8 mouse cellular contexts compared by ENCODE assay signal in genomic region chr8:4800524-4801122, GRCm38 (mm10). TPM values are rescaled to one million over a fixed set of nuclear protein-coding genes. Genes with fewer than 3 reads are reported as not detected.
DNase-seq lines count a peak whose midpoint lies in the region; ATAC-seq and TF ChIP-seq lines count a peak whose summit lies in the region.
"Had no signal": no experiment of that assay in that cellular context is flagged by ENCODE, and none has a peak within 500 bp of the region (broad histone marks: within the 10 kb centered on the region; RNA-seq: fewer than 3 reads in every experiment).

No protein-coding gene starts in this region.

- H3K27ac ChIP-seq in liver, embryonic 11.5 days (ENCODE audit: low read depth, low read length), result no peak overlapping the region
- H3K27ac ChIP-seq in embryonic facial prominence, embryonic 11.5 days (replicated peaks; ENCODE audit: low read depth, low read length), result no peak overlapping the region
- no peak overlapping the region for H3K27ac ChIP-seq in kidney, embryonic 14.5 days (ENCODE audit: low read depth, low read length)
- H3K27ac ChIP-seq in lung, postnatal 0 days (ENCODE audit: low read length), result no peak overlapping the region

- DNase-seq in liver (peak; percentile 36), R1 (ENCODE audit: low read depth, low spot score) (peak; percentile 83)
- DNase-seq in liver, embryonic 11.5 days (ENCODE audit: low spot score), result no peak
- DNase-seq in embryonic facial prominence, embryonic 11.5 days (ENCODE audit: low spot score), result peak; percentile 68
- DNase-seq in lung, postnatal 0 days (ENCODE audit: low spot score), result peak; percentile 7
- DNase-seq in right cerebral cortex, adult 2 months (ENCODE audit: low spot score in 2 of 2), result peak; percentile 28 to 29

- no peak overlapping the region for H3K4me3 ChIP-seq in liver, embryonic 11.5 days (ENCODE audit: low read depth, low read length)
- H3K4me3 ChIP-seq in embryonic facial prominence, embryonic 11.5 days (ENCODE audit: low read depth, low read length), result no peak overlapping the region
- no peak overlapping the region for H3K4me3 ChIP-seq in kidney, embryonic 14.5 days (ENCODE audit: low read length)
- no peak overlapping the region for H3K4me3 ChIP-seq in lung, postnatal 0 days (ENCODE audit: low read depth, low read length)
- H3K4me3 ChIP-seq: myocyte had no signal

- no peak; the same call in 1 of the 2 replicates for ATAC-seq in liver, embryonic 11.5 days (replicated peaks; ENCODE audit: low FRiP score)
- ATAC-seq in embryonic facial prominence, embryonic 11.5 days (replicated peaks; ENCODE audit: insufficient number of reproducible peaks, low FRiP score, low TSS enrichment, low read depth), result no peak
- 0 out of 2 replicates have a peak, but pooled peaks have one; percentile 57 for ATAC-seq in kidney, embryonic 14.5 days (ENCODE audit: low FRiP score, low TSS enrichment)
- no peak for ATAC-seq in lung, postnatal 0 days

- TF ChIP-seq CTCF in lung, postnatal 0 days (IDR thresholded peaks at IDR 0.05), result peak; percentile 57

- no peaks in the 10 kb centered on the region for H3K36me3 ChIP-seq in liver, embryonic 11.5 days (ENCODE audit: control insufficient read depth, insufficient read depth, low read length)
- no peaks in the 10 kb centered on the region for H3K36me3 ChIP-seq in embryonic facial prominence, embryonic 11.5 days (replicated peaks; ENCODE audit: control insufficient read depth, insufficient read depth, low read depth, low read length)
- H3K36me3 ChIP-seq in kidney, embryonic 14.5 days (ENCODE audit: control insufficient read depth, insufficient read depth, low read length), result no peaks in the 10 kb centered on the region
- no peaks in the 10 kb centered on the region for H3K36me3 ChIP-seq in lung, postnatal 0 days (ENCODE audit: insufficient read depth, low read length)

- no peak for TF ChIP-seq EP300 in lung, postnatal 0 days (IDR thresholded peaks at IDR 0.05)

- H3K27me3 ChIP-seq in liver, embryonic 11.5 days (replicated peaks; ENCODE audit: control insufficient read depth, insufficient read depth, low read length), result no peaks in the 10 kb centered on the region
- H3K27me3 ChIP-seq in embryonic facial prominence, embryonic 11.5 days (ENCODE audit: control insufficient read depth, insufficient read depth, low read length), result no peaks in the 10 kb centered on the region
- no peaks in the 10 kb centered on the region for H3K27me3 ChIP-seq in kidney, embryonic 14.5 days (ENCODE audit: control insufficient read depth, insufficient read depth, low read length)
- H3K27me3 ChIP-seq in lung, postnatal 0 days (replicated peaks; ENCODE audit: insufficient read depth, low read length), result no peaks in the 10 kb centered on the region

- H3K9ac ChIP-seq in liver, embryonic 11.5 days (ENCODE audit: low read depth, low read length), result no peak overlapping the region
- no peak overlapping the region for H3K9ac ChIP-seq in embryonic facial prominence, embryonic 11.5 days (replicated peaks; ENCODE audit: low read length)
- no peak overlapping the region for H3K9ac ChIP-seq in kidney, embryonic 14.5 days (ENCODE audit: low read depth, low read length)
- H3K9ac ChIP-seq in lung, postnatal 0 days (replicated peaks; ENCODE audit: low read depth), result no peak overlapping the region

- H3K4me2 ChIP-seq in liver, embryonic 11.5 days, result no peak overlapping the region
- H3K4me2 ChIP-seq in embryonic facial prominence, embryonic 11.5 days (ENCODE audit: low read depth, low read length), result no peak overlapping the region
- no peak overlapping the region for H3K4me2 ChIP-seq in kidney, embryonic 14.5 days (replicated peaks; ENCODE audit: low read depth, low read length)
- H3K4me2 ChIP-seq in lung, postnatal 0 days (replicated peaks; ENCODE audit: low read depth, low read length), result no peak overlapping the region

- no peaks in the 10 kb centered on the region for H3K4me1 ChIP-seq in liver, embryonic 11.5 days (replicated peaks; ENCODE audit: control insufficient read depth, insufficient read depth, low read length)
- no peaks in the 10 kb centered on the region for H3K4me1 ChIP-seq in embryonic facial prominence, embryonic 11.5 days (ENCODE audit: control insufficient read depth, insufficient read depth, low read length)
- H3K4me1 ChIP-seq in kidney, embryonic 14.5 days (ENCODE audit: control insufficient read depth, insufficient read depth, low read length), result no peaks in the 10 kb centered on the region
- H3K4me1 ChIP-seq in lung, postnatal 0 days (ENCODE audit: insufficient read depth, low read depth, low read length), result no peaks in the 10 kb centered on the region

- WGBS in liver, embryonic 11.5 days, result 52% methylated on average over 19 of the region's 19 CpGs
- WGBS in embryonic facial prominence, embryonic 11.5 days, result 60% methylated on average over 19 of the region's 19 CpGs
- WGBS in kidney, embryonic 14.5 days, result 56% methylated on average over 19 of the region's 19 CpGs
- 59% methylated on average over 18 of the region's 19 CpGs for WGBS in lung, postnatal 0 days

- no peaks in the 10 kb centered on the region for H3K9me3 ChIP-seq in liver, embryonic 11.5 days (ENCODE audit: control insufficient read depth, low read length)
- H3K9me3 ChIP-seq in embryonic facial prominence, embryonic 11.5 days (replicated peaks; ENCODE audit: control insufficient read depth, low read length), result no peaks in the 10 kb centered on the region
- no peaks in the 10 kb centered on the region for H3K9me3 ChIP-seq in kidney, embryonic 14.5 days (ENCODE audit: control insufficient read depth, low read length)
- no peaks in the 10 kb centered on the region for H3K9me3 ChIP-seq in lung, postnatal 0 days (ENCODE audit: low read length)

RNA-seq across cellular contexts. Expression of gene Shcbp1, which starts 21.3 kb away (rescaled TPM):
- polyA plus RNA-seq in liver, embryonic 11.5 days (2014; fragmentation: Nextera tagmentation; extraction: Ambion mirVana), result 65.9 and 85.2 TPM in 2 replicates
- 103 and 119 TPM in 2 replicates for polyA plus RNA-seq in embryonic facial prominence, embryonic 11.5 days (2014; fragmentation: Nextera tagmentation; extraction: Ambion mirVana)
- polyA plus RNA-seq in kidney, embryonic 14.5 days (2014; fragmentation: Nextera tagmentation; extraction: Ambion mirVana), result 82.6 and 88.3 TPM in 2 replicates
- 3.0 and 4.7 TPM in 2 replicates for polyA plus RNA-seq in lung, postnatal 0 days (2015; fragmentation: Nextera tagmentation; extraction: Ambion mirVana)

Comparison
In these comparisons a context has a peak if more than half of its experiments do, and no peak if none do; other contexts are left out.
1. RNA of gene Shcbp1, which starts 21.3 kb away (polyA plus RNA-seq): 103 to 119 TPM in embryonic facial prominence, embryonic 11.5 days, 82.6 to 88.3 TPM in kidney, embryonic 14.5 days and 65.9 to 85.2 TPM in liver, embryonic 11.5 days; 3.0 to 4.7 TPM in lung, postnatal 0 days; every median in the first group is over 10 times any median in the second.